Mouse (Mus musculus): ENCODE data around the gene Rftn1.

DNA sequence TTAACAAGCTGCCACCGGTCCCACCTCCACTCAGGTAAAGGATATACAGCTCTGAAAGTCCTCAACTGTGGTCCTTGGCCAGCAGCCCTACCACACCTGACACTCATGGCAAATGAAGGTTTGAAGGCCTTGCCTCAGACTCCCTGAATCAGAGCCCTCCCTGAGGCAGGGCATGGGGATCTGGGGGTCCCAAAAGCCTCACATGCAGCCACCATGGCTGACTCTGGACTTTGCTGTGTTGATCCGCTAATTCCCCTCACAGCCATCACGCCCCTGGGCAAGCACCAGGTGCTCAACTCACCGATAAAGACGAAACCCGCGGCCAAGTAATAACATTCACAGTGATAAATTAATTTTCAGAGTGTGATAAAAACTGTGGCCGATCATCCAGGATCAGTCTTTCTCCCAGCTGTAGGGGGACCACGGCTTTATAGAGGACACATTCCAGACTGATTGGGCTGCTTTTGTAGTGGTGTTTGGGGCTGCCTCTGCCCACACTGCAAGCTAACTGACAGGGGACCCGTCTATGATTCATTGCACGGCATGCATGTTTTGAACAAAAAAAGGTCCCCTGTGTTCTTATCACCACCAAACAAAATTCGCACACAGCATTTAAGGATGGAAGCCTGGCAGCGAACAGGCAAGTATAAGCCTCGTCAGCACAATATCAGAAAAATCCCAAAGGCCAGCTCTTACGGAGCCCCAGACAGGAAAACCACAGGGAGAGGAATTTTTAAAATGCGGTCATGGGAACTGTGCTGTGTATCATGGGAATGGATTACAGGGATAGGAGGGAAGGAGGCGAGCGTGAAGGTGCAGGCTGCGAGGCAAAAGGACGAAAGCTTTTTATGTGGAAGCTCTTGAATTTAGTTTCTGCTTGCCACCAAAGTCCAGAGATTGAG lies 29.3 kb downstream of the Rftn1 start:
- TF ChIP-seq CTCF (IDR thresholded peaks at IDR 0.05; ENCODE audit: extremely low read depth, insufficient read length, insufficient replicate concordance, low read depth, low read length) (no peak), POLR2A (IDR thresholded peaks at IDR 0.05; ENCODE audit: low read depth, low read length) (no peak)
